8 mouse cellular contexts compared by ENCODE assay signal in the genomic region with DNA sequence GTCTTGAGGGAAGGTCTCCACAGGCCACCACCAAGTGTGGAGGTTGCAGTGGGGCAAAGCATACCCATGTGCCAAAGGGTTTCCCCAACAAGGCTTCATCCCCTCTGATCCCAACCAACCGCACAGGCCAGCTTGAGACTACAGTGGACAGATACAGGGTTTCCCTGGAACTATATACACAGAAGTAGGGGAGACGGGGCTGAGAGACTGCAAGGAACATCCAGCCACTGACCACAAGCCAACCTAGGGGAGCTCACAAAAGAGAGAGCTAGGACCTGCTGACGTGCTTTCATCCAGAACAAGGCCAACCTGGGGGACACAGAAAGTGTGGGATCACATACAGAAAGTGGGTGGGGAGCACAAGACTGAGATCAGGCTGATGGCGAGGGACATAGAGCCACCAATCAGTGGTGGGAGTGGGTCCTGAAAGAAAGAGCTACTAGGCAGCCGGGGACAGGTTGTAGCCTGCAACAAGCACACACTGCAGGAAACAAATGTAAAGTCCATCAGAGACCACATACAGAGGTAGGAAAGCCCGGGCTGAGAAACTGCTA. TPM values are rescaled to one million over a fixed set of nuclear protein-coding genes. Genes with fewer than 3 reads are reported as not detected.
DNase-seq lines count a peak whose midpoint lies in the region; ATAC-seq and TF ChIP-seq lines count a peak whose summit lies in the region.

No protein-coding gene starts in this region.

- H3K27ac ChIP-seq in neural tube, embryonic 11.5 days (ENCODE audit: low read depth, low read length) = peak overlapping the region; percentile 17; the same call in 1 of the 2 replicates
- H3K27ac ChIP-seq in limb, embryonic 10.5 days = peak overlapping the region; percentile 93
- peak overlapping the region; percentile 36 for H3K27ac ChIP-seq in small intestine, adult 2 months (ENCODE audit: insufficient read depth, low read depth, low read length)

- 30% methylated on average over 6 of the region's 6 CpGs for WGBS in neural tube, embryonic 11.5 days
- 34% methylated on average over 6 of the region's 6 CpGs for WGBS in limb, embryonic 10.5 days
- whole genome bisulfite sequencing in small intestine, adult 2 months = 2% methylated on average over 6 of the region's 6 CpGs

- no peak for TF ChIP-seq POLR2A in small intestine, adult 2 months (IDR thresholded peaks at IDR 0.05; ENCODE audit: low read depth, low read length)

- peak overlapping the region; percentile 86 for H3K4me2 ChIP-seq in neural tube, embryonic 11.5 days (ENCODE audit: low read depth)

- ATAC-seq in neural tube, embryonic 11.5 days (ENCODE audit: insufficient read depth, low FRiP score, low TSS enrichment) = no peak

- TF ChIP-seq CTCF in small intestine, adult 2 months (IDR thresholded peaks at IDR 0.05; ENCODE audit: extremely low read depth, insufficient read length, insufficient replicate concordance, low read depth, low read length) = no peak

- H3K36me3 ChIP-seq in neural tube, embryonic 11.5 days (ENCODE audit: control insufficient read depth, insufficient read depth, low read length) = peaks cover 6% of the 10 kb centered on the region
- peaks cover 48% of the 10 kb centered on the region for H3K36me3 ChIP-seq in limb, embryonic 10.5 days
- peaks cover 19% of the 10 kb centered on the region for H3K36me3 ChIP-seq in small intestine, adult 2 months (ENCODE audit: control insufficient read depth, insufficient read depth, low read length)

- no peaks in the 10 kb centered on the region for H3K9me3 ChIP-seq in neural tube, embryonic 11.5 days (ENCODE audit: control insufficient read depth, low read length)
- no peaks in the 10 kb centered on the region for H3K9me3 ChIP-seq in limb, embryonic 10.5 days (replicated peaks)

- no peaks in the 10 kb centered on the region for H3K27me3 ChIP-seq in neural tube, embryonic 11.5 days (ENCODE audit: control insufficient read depth, insufficient read depth, low read length)
- no peaks in the 10 kb centered on the region for H3K27me3 ChIP-seq in limb, embryonic 10.5 days (ENCODE audit: low read depth, poor library complexity, severe bottlenecking)
- H3K27me3 ChIP-seq in small intestine, adult 2 months (ENCODE audit: control insufficient read depth, insufficient read depth, low read length) = no peaks in the 10 kb centered on the region

- DNase-seq in adrenal gland, adult 2 months = peak; percentile 35
- no peak for DNase-seq in adrenal gland, adult 18-20 months (ENCODE audit: low spot score in 2 of 2)
- no peak for DNase-seq in neural tube, embryonic 11.5 days (ENCODE audit: low spot score)
- no peak for DNase-seq in neural tube, embryonic 10.5 days (ENCODE audit: extremely low spot score, low spot score)
- no peak for DNase-seq in limb, embryonic 10.5 days (ENCODE audit: low spot score)
- no peak for DNase-seq in right cerebral cortex, postnatal 4 days
- DNase-seq in right cerebral cortex, postnatal 10 days (ENCODE audit: low spot score in 2 of 2) = no peak

- peak overlapping the region; percentile 81 for H3K4me3 ChIP-seq in neural tube, embryonic 11.5 days (ENCODE audit: low read depth, low read length)
- H3K4me3 ChIP-seq in limb, embryonic 10.5 days = peak overlapping the region; percentile 99
- peak overlapping the region; percentile 85 for H3K4me3 ChIP-seq in small intestine, adult 2 months (ENCODE audit: low read depth, low read length)

- peak overlapping the region; percentile 95 for H3K9ac ChIP-seq in neural tube, embryonic 11.5 days (ENCODE audit: low read length)

- peaks cover 29% of the 10 kb centered on the region for H3K4me1 ChIP-seq in neural tube, embryonic 11.5 days (ENCODE audit: control insufficient read depth, insufficient read depth, low read length)
- peaks cover 72% of the 10 kb centered on the region for H3K4me1 ChIP-seq in limb, embryonic 10.5 days
- H3K4me1 ChIP-seq in small intestine, adult 2 months (ENCODE audit: control insufficient read depth, insufficient read depth, insufficient read length, low read length) = peaks cover 59% of the 10 kb centered on the region

RNA-seq across cellular contexts. Expression of a gene that starts 3.0 kb away (rescaled TPM):
- 100 to 1,000 TPM; 185 to 189 TPM for total RNA-seq in adrenal gland, adult 2 months (2021)
- 427 and 546 TPM in 2 replicates for polyA plus RNA-seq in adrenal gland, adult 2 months (2012; rRNA removed)
- 100 to 1,000 TPM; 162 to 331 TPM for total RNA-seq in adrenal gland, adult 18-20 months (2021)
- polyA plus RNA-seq in neural tube, embryonic 11.5 days (2014; fragmentation: Nextera tagmentation; extraction: Ambion mirVana) = 79.5 and 85.5 TPM in 2 replicates
- polyA plus RNA-seq in limb, embryonic 10.5 days (2016; fragmentation: Nextera tagmentation; extraction: Ambion mirVana) = 137 and 153 TPM in 2 replicates
- polyA plus RNA-seq in small intestine, adult 2 months (2012; rRNA removed) = 96.1 and 146 TPM in 2 replicates

RNA-seq across cellular contexts. Expression of a gene that starts 18.1 kb away (rescaled TPM):
- total RNA-seq in adrenal gland, adult 2 months (2021) = 10 to 100 TPM; 54.1 to 73.9 TPM
- 165 and 166 TPM in 2 replicates for polyA plus RNA-seq in adrenal gland, adult 2 months (2012; rRNA removed)
- total RNA-seq in adrenal gland, adult 18-20 months (2021) = 10 to 100 TPM; 51.4 to 58.5 TPM
- 71.1 and 78.8 TPM in 2 replicates for polyA plus RNA-seq in neural tube, embryonic 11.5 days (2014; fragmentation: Nextera tagmentation; extraction: Ambion mirVana)
- polyA plus RNA-seq in limb, embryonic 10.5 days (2016; fragmentation: Nextera tagmentation; extraction: Ambion mirVana) = 84.9 and 98.6 TPM in 2 replicates
- 45.4 and 84.1 TPM in 2 replicates for polyA plus RNA-seq in small intestine, adult 2 months (2012; rRNA removed)

RNA-seq across cellular contexts. Expression of a gene that starts 26.8 kb away (rescaled TPM):
- total RNA-seq in adrenal gland, adult 2 months (2021) = 10 to 100 TPM; 18.0 to 19.4 TPM
- polyA plus RNA-seq in adrenal gland, adult 2 months (2012; rRNA removed) = 22.5 and 27.1 TPM in 2 replicates
- 10 to 100 TPM; 16.1 to 29.6 TPM for total RNA-seq in adrenal gland, adult 18-20 months (2021)
- 58.9 and 60.3 TPM in 2 replicates for polyA plus RNA-seq in neural tube, embryonic 11.5 days (2014; fragmentation: Nextera tagmentation; extraction: Ambion mirVana)
- polyA plus RNA-seq in limb, embryonic 10.5 days (2016; fragmentation: Nextera tagmentation; extraction: Ambion mirVana) = 48.2 and 54.7 TPM in 2 replicates
- polyA plus RNA-seq in small intestine, adult 2 months (2012; rRNA removed) = 26.5 and 40.0 TPM in 2 replicates

RNA-seq across cellular contexts. Expression of a gene that starts 27.1 kb away (rescaled TPM):
- 10 to 100 TPM; 13.2 to 21.2 TPM for total RNA-seq in adrenal gland, adult 2 months (2021)
- polyA plus RNA-seq in adrenal gland, adult 2 months (2012; rRNA removed) = 73.3 and 74.3 TPM in 2 replicates
- total RNA-seq in adrenal gland, adult 18-20 months (2021) = 10 to 100 TPM; 11.0 to 18.0 TPM
- 10.6 and 11.5 TPM in 2 replicates for polyA plus RNA-seq in neural tube, embryonic 11.5 days (2014; fragmentation: Nextera tagmentation; extraction: Ambion mirVana)
- polyA plus RNA-seq in limb, embryonic 10.5 days (2016; fragmentation: Nextera tagmentation; extraction: Ambion mirVana) = 8.6 and 10.8 TPM in 2 replicates
- polyA plus RNA-seq in small intestine, adult 2 months (2012; rRNA removed) = 20.8 and 36.3 TPM in 2 replicates

RNA-seq across cellular contexts. Expression of a gene that starts 52.3 kb away (rescaled TPM):
- 100 to 1,000 TPM; 110 to 133 TPM for total RNA-seq in adrenal gland, adult 2 months (2021)
- polyA plus RNA-seq in adrenal gland, adult 2 months (2012; rRNA removed) = 241 and 255 TPM in 2 replicates
- 100 to 1,000 TPM; 134 to 140 TPM for total RNA-seq in adrenal gland, adult 18-20 months (2021)
- 117 TPM in 2 replicates for polyA plus RNA-seq in neural tube, embryonic 11.5 days (2014; fragmentation: Nextera tagmentation; extraction: Ambion mirVana)
- polyA plus RNA-seq in limb, embryonic 10.5 days (2016; fragmentation: Nextera tagmentation; extraction: Ambion mirVana) = 237 and 255 TPM in 2 replicates
- 115 and 266 TPM in 2 replicates for polyA plus RNA-seq in small intestine, adult 2 months (2012; rRNA removed)

Comparison
In these comparisons a context has a peak if more than half of its experiments do, and no peak if none do; other contexts are left out.
1. H3K27ac ChIP-seq: peak in every context shown above with its lines; median percentile 93 in limb, embryonic 10.5 days; 36 in small intestine, adult 2 months; 17 in neural tube, embryonic 11.5 days.